Mouse (Mus musculus) forebrain, postnatal 0 days (tissue): Measurements from ENCODE around the gene Sat1. TPM values are rescaled to one million over a fixed set of nuclear protein-coding genes. Genes with fewer than 3 reads are reported as not detected.

ENCODE experiments used
- ATAC-seq: fragments of 200-750 bp; cut with Nextera tagmentation; 2 replicates; pipeline ENCODE4 v1.8.0; 2017; ENCODE audit warnings: mild to moderate bottlenecking, moderate library complexity
- DNase-seq: peaks from one replicate; pipeline ENCODE4 v3.0.0-alpha.2; 2015
- H3K27ac ChIP-seq: fragments of 300-500 bp; sonication (generic); 2 replicates; pipeline ENCODE4 v1.5.1; 2014; ENCODE audit warnings: low read depth, mild to moderate bottlenecking, antibody characterized with exemption, low read length, moderate library complexity, mixed read lengths
- H3K27me3 ChIP-seq: fragments of 300-500 bp; sonication (generic); 2 replicates; pipeline ENCODE4 v1.6.1; 2014; ENCODE audit warnings: mild to moderate bottlenecking, low read length, mixed read lengths; ENCODE audit not compliant: insufficient read depth
- H3K36me3 ChIP-seq: fragments of 300-500 bp; sonication (generic); 2 replicates; pipeline ENCODE4 v1.6.1; 2014; ENCODE audit warnings: mild to moderate bottlenecking, moderate library complexity; ENCODE audit not compliant: insufficient read depth
- H3K4me1 ChIP-seq: fragments of 300-500 bp; sonication (generic); 2 replicates; pipeline ENCODE4 v1.6.1; 2014; ENCODE audit warnings: antibody characterized with exemption; ENCODE audit not compliant: insufficient read depth
- H3K4me2 ChIP-seq: fragments of 300-500 bp; sonication (generic); 2 replicates; pipeline ENCODE4 v1.6.1; 2014; ENCODE audit warnings: low read depth, mild to moderate bottlenecking, moderate library complexity
- H3K4me3 ChIP-seq: fragments of 300-500 bp; sonication (generic); 2 replicates; pipeline ENCODE4 v1.5.1; 2014; ENCODE audit warnings: low read depth, low read length, mixed read lengths
- H3K9ac ChIP-seq: fragments of 300-500 bp; sonication (generic); 2 replicates; pipeline ENCODE4 v1.6.1; 2014; ENCODE audit warnings: mild to moderate bottlenecking
- H3K9me3 ChIP-seq: fragments of 300-500 bp; sonication (generic); 2 replicates; pipeline ENCODE4 v1.6.1; 2016; ENCODE audit warnings: low read length
- CTCF ChIP-seq: sonication (generic); IDR thresholded peaks from 2 replicates; pipeline ENCODE4 v1.5.1; 2016; ENCODE audit warnings: antibody characterized with exemption, control low read depth, low read depth
- WGBS: fragments of 180-500 bp; shearing (Covaris S2); extraction: QIAGEN DNeasy Blood & Tissue Kit; methylation state at CpG from one replicate; pipeline ENCODE4 v1.1.7; 2014; 5-methylcytosine and 5-hydroxymethylcytosine counted together
- polyA plus RNA-seq: library from polyadenylated mRNA; unstranded; fragments of >200 nt; fragmentation: Nextera tagmentation; extraction: Ambion mirVana; gene quantifications from 2 replicates; pipeline ENCODE4 v1.2.1, GENCODE M21; 2015
- total RNA-seq: library from RNA; depleted of rRNA; stranded (reverse); fragments of >200 nt; gene quantifications from 2 replicates; pipeline ENCODE4 v1.2.3, GENCODE M21; 2014; rRNA removed

Gene Sat1
- total and polyA plus RNA-seq, 2 experiments from 2014 or later, result 41.6 to 85.7 TPM

GRCm38 (mm10) chrX:155169886-155170285 is 46.4 kb downstream of the Sat1 start:
- H3K4me1 ChIP-seq, result no peaks in the 10 kb centered on the region
- no peak overlapping the region for H3K27ac ChIP-seq
- H3K36me3 ChIP-seq, result no peaks in the 10 kb centered on the region
- TF ChIP-seq CTCF, result no peak
- no peak overlapping the region for H3K4me2 ChIP-seq
- 93% methylated on average over 8 of the region's 8 CpGs for WGBS
- no peak overlapping the region for H3K4me3 ChIP-seq
- DNase-seq (no peak), ATAC-seq (no peak)
- H3K9me3 ChIP-seq, result no peaks in the 10 kb centered on the region
- no peaks in the 10 kb centered on the region for H3K27me3 ChIP-seq
- no peak overlapping the region for H3K9ac ChIP-seq

DNA sequence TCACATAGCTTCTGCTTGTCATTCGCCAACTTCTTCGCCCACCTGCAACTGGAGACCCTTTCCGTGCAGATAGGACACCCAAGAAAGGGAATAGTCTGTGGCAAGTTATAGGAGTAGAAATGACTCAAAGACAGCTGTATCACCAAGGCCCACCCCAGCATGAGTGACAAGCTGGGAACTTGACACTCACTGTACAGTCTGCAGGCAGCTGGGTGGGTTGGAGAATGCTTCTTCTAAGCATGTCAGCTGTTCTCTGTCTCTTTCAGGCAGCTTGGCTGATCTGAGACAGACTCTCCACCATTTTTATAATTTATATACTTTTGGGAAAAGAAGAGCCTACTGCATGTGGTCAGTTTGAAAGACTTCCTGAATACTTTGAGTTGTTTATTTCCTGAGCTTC is 48.6 kb downstream of the Sat1 start:
- ATAC-seq, result no peak
- Histone ChIP-seq H3K9me3 (no peaks in the 10 kb centered on the region), H3K4me3 (no peak overlapping the region), H3K4me1 (no peaks in the 10 kb centered on the region), H3K4me2 (no peak overlapping the region), H3K27me3 (no peaks in the 10 kb centered on the region), H3K27ac (no peak overlapping the region), H3K36me3 (no peaks in the 10 kb centered on the region), H3K9ac (no peak overlapping the region)
- no peak for DNase-seq
- 91% methylated on average over 3 of the region's 3 CpGs for WGBS
- no peak for TF ChIP-seq CTCF

DNA sequence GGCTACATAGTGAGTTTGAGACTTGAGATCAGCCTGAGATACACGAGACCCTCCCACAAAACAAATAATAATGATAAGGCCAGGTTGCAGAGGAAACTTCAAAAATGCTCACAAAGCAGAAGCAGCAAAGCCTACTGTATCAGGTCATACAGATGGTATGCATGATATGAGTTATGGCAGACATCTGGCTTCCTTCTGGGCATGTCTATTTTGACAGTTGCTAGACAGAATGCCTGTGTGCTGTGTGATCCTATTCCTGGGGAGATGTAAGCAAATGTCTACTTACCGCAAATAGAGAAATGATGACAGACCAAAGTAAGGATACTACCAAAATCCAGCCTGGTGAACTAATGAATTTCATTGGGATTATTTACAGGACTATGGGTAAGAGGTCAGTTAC is 49.9 kb downstream of the Sat1 start:
- WGBS, result 77% methylated on average over 2 of the region's 2 CpGs
- Histone ChIP-seq H3K27ac (no peak overlapping the region), H3K4me1 (no peaks in the 10 kb centered on the region), H3K9me3 (no peaks in the 10 kb centered on the region), H3K36me3 (no peaks in the 10 kb centered on the region), H3K4me2 (no peak overlapping the region), H3K27me3 (no peaks in the 10 kb centered on the region), H3K9ac (no peak overlapping the region), H3K4me3 (no peak overlapping the region)
- ATAC-seq, result no peak
- no peak for DNase-seq
- no peak for TF ChIP-seq CTCF

- WGBS, result 59% methylated on average over 1 of the region's 1 CpGs
- no peaks in the 10 kb centered on the region for H3K27me3 ChIP-seq
- no peaks in the 10 kb centered on the region for H3K36me3 ChIP-seq
- TF ChIP-seq CTCF, result no peak
- no peaks in the 10 kb centered on the region for H3K9me3 ChIP-seq
- ATAC-seq (no peak), DNase-seq (no peak)
- H3K4me2 ChIP-seq, result no peak overlapping the region
- H3K4me1 ChIP-seq, result no peaks in the 10 kb centered on the region
- no peak overlapping the region for H3K27ac ChIP-seq
- no peak overlapping the region for H3K9ac ChIP-seq
- no peak overlapping the region for H3K4me3 ChIP-seq
Measured at GRCm38 (mm10) chrX:155163553-155163952, 52.7 kb downstream of the Sat1 start.

Other genes with a start within 250 kb of the Sat1 start
- not detected in 2 replicates for gene Magea8, start 220.6 kb downstream of the Sat1 start, total RNA-seq
- not detected in 2 replicates for gene Magea8, start 220.6 kb downstream of the Sat1 start, polyA plus RNA-seq
- gene Magea5, start 153.3 kb downstream of the Sat1 start, total RNA-seq, result not detected in 2 replicates
- gene Magea5, start 153.3 kb downstream of the Sat1 start, polyA plus RNA-seq, result not detected in 2 replicates
- not detected in 2 replicates for gene Magea1, start 126.7 kb downstream of the Sat1 start, total RNA-seq
- gene Magea1, start 126.7 kb downstream of the Sat1 start, polyA plus RNA-seq, result not detected in 2 replicates
- gene Magea2, start 122.8 kb downstream of the Sat1 start, total RNA-seq, result not detected in 2 replicates
- gene Magea2, start 122.8 kb downstream of the Sat1 start, polyA plus RNA-seq, result not detected in 2 replicates
- gene Cldn34b2, start 88.0 kb downstream of the Sat1 start, total RNA-seq, result not detected in 2 replicates
- not detected in 2 replicates for gene Cldn34b2, start 88.0 kb downstream of the Sat1 start, polyA plus RNA-seq
- 43.3 and 54.6 TPM in 2 replicates for gene Acot9, start 46.0 kb upstream of the Sat1 start, total RNA-seq
- gene Acot9, start 46.0 kb upstream of the Sat1 start, polyA plus RNA-seq, result 58.5 and 61.8 TPM in 2 replicates
- 64.5 and 70.7 TPM in 2 replicates for gene Prdx4, start 124.3 kb upstream of the Sat1 start, total RNA-seq
- gene Prdx4, start 124.3 kb upstream of the Sat1 start, polyA plus RNA-seq, result 107 and 124 TPM in 2 replicates